Mouse (Mus musculus): Measurements from ENCODE around the gene Trio.

Gene Trio

DNA sequence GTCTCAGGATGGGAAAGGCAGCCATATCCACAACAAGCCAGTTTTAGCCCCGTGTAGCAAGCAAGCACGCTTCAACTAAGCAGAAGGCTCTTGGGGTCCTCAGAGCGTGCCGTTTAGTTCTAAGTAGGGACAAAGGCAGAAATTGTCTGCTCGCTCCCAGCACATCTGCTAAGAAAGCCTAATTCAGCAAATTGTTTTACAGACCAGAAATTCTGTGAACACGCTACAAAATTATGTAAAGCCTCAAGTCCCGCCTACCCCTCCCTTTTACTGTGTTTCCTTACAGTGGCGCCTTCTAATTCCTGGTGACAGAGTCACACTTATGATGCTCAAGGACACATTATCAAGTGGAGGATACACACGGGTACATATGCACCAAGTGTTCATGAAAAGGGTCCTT, 80.1 kb downstream of the Trio start:
- DNase-seq (ENCODE audit: low read depth, low spot score): no peak

DNA sequence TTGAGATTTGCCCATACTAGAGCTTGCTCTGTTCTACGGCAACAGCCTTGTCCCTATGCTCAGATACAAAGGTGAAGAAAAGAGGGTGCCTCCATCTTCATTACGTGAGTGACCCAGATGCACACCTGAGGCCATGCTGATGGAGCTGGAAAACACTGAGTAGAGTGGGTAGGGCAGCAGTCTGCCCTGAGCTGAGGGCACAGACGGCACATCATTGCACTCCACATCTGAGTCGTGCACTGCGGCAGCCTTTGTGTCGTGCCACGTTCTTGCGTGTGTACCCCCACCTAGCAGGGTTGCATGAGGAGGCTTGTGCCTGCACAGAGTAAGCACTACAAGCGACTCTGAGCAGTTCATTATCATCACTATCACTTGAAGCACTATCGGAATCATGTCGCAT, 80.8 kb downstream of the Trio start:
- no peak for DNase-seq (ENCODE audit: low read depth, low spot score)

DNA sequence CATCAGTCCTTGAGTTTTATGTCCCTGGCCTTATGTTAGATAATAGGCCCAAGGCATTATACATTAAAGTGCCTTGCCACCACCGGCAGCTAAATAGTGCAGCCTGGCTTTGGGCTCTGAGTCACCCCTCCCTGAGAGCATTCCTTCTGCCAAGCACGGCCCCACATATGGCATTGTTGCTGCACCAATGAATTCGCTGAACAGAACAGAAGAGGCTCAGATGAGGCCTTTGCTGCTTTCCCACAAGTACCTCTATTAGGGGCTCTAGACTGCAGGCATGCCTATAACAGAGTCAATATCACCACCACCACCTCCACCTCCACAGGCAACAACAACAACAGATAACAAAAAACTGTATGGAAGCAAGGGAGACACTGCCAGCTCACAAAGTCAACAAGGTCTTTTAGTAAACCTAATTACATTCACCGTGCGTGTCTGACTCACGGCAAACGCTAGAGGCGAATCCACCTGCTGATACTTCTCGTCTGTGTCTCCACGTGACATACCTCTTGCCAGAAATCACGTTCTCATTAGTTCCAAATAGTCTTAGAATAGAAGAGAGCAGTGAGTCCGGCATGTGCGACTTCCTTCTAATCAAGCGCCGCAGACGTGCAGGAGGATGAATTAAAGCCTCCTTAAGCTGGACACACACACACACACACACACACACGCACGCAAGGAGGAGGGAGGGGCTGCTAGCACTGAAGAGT, 82.0 kb downstream of the Trio start:
- DNase-seq (ENCODE audit: low read depth, low spot score): no peak

DNA sequence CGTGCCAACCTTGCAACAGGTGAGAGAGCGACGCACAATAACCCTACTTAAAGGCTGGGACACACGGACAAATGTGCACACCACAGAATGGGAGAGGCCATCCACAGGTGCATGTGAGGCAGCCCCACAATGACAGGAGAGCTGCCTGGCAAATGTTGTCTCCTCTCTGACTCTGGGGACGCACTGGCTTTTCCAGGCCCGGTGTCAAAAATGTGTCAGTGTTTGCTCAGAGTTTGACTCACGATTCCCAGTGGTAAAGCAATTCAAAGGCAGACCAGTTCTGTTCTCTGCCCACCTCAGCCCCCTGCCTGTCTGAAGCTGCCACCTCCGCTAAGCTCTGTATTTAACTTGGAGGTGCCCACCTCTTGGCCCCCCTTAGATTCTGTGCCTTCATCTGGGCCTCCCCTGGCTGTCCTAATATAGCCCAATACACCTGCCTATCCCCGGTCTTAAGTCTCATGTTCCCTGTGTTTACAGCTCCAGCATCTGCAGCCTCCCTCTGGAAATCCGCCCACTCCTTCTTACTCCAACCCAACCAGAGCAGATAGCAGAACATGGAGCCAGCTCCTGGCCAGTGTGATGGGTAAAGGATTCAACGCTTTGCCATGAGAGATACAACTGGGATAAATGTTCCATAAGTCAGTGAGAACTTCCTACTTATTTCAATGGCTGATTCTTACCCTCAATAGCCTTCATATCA, 83.3 kb downstream of the Trio start:
- no peak for DNase-seq (ENCODE audit: low read depth, low spot score)

DNA sequence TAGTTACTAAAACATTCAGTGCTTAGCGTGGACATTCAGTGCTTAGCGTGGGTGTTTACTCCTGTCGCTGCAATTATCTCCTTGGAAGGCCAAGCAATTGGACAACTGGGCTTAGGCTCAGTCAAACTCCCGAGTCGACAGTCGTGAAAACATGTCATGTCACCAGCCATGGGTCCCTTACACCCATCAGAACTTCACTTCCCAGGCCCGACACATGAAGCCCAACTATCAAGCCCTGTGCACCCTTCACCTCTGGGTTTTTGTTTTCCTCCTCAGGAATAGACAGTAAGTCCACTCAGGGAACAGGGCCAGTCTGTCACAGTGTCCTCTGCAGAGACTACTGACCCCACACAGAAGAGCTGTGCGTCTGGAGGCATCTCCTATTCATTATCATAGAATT, 84.2 kb downstream of the Trio start:
- no peak for DNase-seq (ENCODE audit: low read depth, low spot score)

DNA sequence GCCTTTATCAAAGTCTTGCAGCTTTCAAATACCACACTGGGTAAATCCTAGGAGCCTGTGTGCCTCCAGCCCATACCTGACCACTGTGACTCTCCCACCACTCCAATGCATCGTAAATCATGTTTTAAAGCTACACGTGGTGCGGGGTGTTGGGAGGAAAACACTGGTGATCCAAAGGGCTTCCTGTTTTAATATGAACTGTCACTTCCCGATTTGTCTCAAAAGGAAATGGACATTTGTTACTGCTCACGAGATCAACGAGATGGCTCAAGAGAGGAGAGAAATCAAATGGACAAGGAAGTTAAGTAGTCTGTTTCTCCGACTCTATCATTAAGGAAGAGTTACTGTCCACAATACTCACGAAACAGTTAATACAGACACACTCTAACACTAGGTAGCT, 84.6 kb downstream of the Trio start:
- DNase-seq (ENCODE audit: low read depth, low spot score): no peak

DNA sequence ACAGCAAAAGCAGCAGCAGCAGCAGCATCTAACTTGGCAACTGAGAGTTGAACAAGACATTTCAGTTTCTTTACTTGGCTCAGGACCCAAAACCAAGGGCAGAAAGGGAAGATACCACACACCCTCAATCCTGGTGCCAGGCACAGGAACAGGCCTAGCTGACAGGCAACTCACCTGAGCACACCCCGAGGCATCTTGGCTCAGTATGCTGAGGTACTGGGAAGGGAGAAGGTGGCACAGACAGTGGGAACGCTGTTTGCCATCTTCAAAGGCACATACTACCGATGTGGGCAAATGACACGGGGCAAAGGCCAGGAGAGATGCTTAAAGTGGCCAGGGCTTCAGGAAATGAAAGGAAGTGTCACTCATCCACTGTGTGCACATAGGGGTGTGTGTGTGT, 85.6 kb downstream of the Trio start:
- no peak for DNase-seq (ENCODE audit: low read depth, low spot score)

DNA sequence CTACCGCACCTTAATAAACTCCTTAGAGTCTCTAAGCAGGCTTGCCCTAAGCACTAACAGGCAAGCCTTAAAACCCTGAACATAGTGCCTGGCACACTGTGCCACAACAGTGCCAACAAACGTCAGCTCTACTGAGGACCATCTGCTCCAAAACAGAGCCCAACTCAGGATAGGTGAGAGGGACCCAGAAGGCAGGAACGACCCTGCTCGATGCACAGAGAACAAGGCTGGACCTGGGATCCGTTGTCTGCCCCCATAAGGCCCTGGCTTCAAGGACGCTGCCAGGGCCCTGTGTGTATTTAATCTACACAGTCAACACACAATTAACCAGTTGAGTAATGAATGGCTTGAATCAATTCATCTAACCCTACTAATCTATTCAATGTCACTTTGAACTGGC, 86.8 kb downstream of the Trio start:
- DNase-seq (ENCODE audit: low read depth, low spot score): no peak

DNA sequence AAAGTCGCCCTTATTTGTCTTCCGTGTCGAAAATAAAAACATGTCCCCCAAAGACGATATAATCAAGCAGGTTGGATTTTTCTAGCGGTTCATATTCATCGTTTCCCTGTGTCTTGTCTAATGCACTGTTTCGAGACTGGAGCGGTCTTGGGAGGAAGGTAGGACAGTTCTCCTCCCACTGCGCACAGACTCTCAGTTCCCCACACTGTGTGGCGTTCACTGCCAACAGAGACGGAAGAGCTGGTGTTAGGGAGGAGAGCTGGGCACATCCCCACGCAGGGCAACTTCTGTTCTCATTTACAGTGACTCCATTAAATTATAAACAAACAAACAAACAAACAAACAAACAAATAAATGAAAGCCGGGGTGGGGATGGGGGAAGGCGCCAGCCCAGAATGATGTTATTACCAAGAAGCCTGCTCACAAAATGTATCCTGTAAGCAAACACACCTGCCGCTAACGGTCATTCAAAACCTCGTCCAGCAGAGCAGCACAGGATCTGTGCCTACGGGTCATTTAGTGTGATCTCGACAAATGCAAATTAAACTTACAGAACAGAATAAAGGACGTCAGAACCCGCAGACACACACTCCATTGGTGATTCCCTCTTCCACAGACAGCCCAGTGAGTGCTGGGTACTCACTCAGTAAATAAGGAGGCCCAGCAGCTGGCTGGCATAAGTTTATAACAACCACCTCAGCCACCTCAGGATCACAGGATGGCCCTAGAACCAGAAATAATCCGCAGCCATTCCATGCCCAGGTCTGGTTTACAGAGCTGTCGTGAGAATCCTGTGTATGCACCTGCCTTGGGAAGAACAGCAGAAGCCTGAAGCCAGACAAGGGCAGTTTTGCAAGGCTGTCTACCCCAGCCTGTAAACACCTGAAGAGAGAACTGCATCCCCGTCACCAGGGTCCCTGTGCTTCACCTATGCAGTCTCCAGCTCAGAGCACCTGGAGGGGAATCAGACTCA, 87.5 kb downstream of the Trio start:
- DNase-seq (ENCODE audit: low read depth, low spot score): no peak

DNA sequence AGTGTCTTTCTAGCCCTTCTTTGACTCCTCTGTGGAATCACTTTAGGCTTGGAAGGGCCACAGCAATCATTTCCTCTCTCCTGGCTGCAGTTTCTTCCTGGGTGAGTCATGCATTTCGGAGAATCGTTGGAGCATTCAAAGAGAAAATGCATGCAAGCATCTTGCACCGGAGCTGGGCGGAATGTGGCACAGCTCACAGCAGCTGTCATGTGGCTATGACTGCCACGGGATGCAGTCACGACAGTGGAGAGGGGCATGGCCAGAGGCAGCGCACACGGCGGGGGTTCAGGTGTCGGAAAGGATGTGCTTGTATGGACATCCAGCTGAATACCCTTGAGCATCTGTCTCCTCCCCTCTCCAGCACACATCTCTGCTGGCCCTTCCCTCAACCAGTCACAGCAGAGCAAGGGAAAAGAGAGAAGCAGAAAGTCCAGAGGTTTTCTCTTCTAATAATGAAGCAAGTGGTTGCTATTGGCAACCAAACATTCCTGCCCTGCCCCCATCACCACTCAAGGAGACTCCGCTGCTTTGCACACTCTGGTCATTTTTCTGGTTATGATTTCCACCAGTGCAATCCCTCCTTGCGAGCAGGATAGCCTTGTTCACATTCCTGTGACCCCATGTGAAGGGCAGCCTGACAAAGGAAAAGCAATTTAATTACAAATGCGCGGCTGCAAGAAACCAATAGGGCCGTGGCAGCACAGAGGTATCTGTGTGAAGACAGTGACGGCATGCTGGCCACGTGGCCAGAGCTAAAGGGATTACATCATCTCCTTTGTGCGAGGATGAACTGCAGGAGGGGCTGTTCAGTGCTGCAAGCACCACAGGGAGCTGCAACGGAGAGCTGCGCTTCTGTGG, 88.4 kb downstream of the Trio start:
- DNase-seq (ENCODE audit: low read depth, low spot score): no peak

DNA sequence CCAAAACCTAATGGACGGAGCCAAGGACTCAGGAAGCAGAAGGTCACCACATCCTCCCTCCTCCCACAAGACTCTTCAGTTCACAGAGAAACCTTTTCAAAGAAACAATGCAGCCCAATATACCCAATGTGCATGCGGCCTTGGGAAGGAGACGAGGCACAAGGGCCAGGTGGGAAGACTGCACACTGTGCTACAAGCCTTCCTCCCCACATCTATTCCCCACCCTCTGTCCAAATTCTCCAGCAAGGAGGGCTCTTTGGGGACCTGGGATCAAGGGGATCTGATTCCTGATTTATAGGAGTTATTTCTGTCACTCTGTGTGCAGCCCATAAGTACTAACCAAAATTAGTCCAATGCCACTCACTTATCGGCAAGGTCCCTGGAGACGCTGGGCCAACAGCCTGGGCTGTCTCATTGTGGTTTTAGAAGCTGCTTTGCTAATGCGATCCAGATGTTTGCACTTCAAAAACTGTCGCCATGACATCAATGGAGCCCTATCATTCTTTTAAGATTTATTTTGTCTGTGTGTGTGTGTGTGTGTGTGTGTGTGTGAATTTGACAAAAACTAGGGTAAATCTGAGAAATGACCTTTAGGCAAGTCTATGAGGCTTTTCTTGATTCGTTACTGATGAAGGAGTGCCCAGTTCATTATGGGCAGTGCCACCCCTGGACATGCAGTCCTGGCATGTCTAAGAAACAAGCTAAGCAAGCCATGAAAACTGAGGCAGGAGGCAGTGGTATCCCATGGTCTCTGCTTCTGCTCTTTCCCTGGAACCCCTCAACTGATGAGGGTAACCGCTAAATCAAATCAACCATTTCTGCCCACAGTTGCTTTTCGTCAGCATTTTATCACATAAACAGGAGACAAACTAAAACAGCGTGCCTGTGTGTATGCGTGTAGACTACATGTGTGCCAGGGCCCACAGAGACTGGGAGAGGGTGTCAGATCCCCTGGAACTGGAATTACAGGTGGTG, 89.6 kb downstream of the Trio start:
- DNase-seq (ENCODE audit: low read depth, low spot score): no peak

DNA sequence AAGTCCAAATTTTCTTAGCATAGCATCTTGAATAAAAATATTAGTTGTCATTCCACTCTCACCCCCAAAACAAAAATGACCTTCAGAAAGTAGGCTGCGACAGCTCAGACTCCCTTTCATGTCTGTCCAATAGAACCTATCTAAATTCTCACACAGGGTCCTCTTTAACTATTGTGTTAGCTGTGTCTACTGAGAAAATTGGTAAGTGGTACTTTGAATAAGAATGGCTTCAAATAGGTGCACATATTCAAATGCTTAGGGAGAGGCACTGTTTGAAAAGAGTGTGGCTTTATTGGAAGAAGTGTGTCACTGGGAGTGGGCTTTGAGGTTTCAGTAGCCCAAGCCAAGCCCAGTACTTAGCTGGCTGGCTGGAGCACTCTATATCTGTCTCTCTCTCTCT, 92.4 kb downstream of the Trio start:
- no peak for DNase-seq (ENCODE audit: low read depth, low spot score)

DNA sequence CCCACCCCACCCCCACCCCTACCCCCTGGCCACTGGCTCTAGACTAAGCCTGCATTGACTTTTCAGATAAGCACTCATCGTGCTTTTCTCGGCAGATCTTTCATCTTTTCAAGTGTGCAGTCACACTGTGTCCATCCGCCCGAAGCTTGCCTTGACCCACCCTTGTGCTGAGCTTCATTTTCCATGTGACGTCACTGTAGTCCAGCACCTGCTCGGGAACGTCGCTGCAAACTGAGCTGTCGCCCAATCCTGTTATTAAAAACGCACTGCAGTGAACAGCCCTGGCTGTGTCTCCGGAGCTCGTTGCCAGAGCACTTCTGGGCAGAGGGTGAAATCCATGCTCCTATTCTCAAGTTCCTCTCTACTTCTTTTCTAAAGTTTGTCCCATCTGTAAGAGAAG, 93.8 kb downstream of the Trio start:
- DNase-seq (ENCODE audit: low read depth, low spot score): no peak

DNA sequence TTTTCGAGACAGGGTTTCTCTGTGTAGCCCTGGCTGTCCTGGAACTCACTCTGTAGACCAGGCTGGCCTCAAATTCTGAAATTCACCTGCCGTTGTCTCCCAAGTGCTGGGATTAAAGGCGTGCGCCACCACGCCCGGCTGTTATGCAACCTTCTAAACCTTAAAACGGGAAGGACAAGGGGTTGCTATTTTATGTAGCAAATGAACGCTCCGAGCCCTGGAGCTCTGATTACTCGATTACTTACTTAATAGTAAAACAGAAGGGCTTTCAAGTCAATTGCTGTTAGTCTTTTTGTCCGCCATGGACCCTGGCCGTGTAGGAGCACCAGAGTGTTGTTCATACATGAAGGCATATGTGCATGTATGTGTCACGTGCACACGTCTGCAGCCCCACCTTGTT, 94.2 kb downstream of the Trio start:
- DNase-seq (ENCODE audit: low read depth, low spot score): no peak

DNA sequence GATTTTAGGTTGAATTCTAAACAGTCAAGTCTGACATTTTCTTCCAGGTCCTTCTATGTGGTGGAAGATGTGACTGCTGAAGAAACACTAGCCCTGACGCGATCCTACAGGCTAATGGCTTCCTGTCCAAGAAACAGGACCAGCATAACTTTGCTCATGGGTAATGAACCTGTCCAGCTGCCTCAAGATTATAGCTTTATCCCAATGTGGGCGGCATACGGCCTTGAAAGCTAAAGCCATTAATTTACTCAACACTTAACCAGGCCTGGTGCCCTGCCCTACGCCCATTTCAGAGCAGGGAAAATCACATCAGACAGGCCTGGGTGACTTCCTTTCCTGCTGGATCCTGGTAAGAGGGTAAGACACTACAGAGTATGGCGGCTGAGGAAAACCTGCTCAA, 98.0 kb downstream of the Trio start:
- DNase-seq (ENCODE audit: low read depth, low spot score): no peak

DNA sequence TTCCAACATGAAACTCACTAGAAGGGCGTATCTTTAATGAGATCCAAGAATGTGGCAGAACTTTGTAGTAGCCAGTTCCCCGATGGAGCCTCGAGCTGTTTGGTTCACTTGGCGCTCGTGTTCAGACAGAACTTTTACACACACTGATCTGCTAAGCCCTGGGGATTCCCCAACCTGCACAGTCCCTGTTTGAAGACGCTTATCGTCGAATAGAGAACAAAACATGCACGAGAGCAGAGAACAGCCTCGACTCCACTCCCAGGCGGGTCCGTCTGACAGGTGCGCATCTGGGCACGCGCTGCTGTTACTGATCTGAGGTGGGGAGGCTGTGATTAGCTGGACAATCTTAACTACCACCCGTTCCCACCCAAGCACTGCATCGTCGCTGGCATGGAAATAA, 98.7 kb downstream of the Trio start:
- no peak for DNase-seq (ENCODE audit: low read depth, low spot score)

DNA sequence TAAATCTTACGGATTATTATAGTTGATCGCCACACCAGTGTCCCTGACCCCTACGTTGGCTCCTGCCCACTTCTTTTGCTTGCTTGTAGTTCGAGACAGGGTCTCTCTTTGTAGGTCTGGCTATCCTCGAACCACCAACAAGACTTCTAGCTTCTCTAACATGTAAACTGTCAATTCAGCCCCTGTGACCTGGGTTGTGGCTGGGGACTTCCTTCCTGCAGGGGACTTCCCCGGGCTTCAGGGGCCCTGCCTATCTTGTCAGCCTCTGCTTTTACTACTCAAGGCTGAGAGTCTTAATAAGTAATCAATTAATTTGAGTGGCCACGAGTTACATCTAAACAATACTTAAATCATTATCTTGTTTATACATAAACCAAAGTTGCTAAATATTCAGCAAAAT, 99.2 kb downstream of the Trio start:
- no peak for DNase-seq (ENCODE audit: low read depth, low spot score)

DNA sequence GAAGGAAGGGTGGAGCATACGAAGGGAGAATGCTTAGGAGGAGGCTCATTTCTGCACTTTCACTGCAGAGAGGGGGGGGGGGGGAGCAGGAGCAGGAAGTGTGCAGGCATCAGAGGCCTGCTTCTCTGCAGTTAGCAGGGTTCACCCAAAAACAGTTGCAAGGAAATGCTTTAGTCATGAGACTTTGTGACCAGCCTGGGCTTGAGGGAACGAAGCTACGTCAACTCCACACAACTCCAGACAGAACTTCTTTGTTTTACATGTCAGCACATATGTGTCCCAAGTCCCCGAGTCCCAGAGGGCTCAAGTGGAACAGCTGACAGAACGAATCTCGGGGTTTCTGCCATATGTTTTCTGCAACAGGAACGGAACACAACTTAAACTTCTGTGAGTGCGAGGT, 99.8 kb downstream of the Trio start:
- DNase-seq (ENCODE audit: low read depth, low spot score): no peak

DNA sequence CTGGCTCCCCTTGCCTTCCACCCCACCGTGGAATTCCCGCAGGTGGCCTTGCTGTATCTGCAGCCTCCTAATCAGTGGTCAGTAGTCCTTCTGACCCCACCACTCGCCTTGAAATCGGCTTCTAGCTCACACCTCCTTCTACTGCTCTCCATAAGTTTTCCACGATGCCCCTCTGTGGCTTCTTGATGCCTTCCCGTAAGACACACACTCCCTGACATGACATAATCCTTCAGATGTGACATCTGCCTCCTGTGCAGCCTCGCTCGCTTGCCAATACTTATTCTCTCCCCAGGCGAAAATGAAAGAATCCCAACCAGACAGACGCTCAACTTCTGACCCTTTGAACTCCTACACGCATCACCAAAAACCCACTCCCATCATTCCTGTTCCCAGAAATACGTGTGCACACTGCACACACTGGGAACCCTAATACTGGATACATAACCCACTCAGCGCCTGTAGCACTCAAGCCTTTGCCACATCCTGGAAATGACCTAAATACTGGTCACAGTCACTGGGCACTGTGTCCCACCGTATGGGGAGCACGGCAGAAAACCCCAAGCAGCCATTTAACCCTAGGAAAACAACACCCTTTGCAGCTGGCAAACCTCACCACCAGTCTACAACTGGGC, 100.5 kb downstream of the Trio start:
- DNase-seq (ENCODE audit: low read depth, low spot score): no peak

DNA sequence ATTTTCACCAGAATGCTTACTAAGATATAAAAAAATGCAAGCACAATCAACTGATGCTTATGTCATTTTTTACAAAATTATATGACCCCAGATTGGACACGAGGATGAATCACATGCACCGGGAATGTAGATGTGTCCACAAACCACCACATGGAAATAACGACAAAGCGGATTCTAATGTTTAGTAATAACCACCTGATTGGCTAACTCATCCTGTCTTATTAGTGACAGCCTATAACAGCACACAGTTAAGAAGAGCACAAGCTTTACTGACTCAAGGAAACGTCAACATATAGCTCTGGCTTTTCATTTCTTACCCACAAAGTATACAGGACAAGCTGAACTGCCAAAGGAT, 101.7 kb downstream of the Trio start:
- no peak for DNase-seq (ENCODE audit: low read depth, low spot score)

Data from WW6 (cell line).